Mouse (Mus musculus) heart, postnatal 0 days (tissue): ENCODE data around the gene 1700017B05Rik.

Experiments used
- CTCF ChIP-seq: IDR thresholded peaks from 2 replicates; pipeline ENCODE4 v1.5.1; 2016; ENCODE audit warnings: antibody characterized with exemption, control low read depth, low read depth
- EP300 ChIP-seq: IDR thresholded peaks from 2 replicates; pipeline ENCODE4 v1.6.1; 2016; ENCODE audit warnings: antibody characterized with exemption, low read depth

DNA sequence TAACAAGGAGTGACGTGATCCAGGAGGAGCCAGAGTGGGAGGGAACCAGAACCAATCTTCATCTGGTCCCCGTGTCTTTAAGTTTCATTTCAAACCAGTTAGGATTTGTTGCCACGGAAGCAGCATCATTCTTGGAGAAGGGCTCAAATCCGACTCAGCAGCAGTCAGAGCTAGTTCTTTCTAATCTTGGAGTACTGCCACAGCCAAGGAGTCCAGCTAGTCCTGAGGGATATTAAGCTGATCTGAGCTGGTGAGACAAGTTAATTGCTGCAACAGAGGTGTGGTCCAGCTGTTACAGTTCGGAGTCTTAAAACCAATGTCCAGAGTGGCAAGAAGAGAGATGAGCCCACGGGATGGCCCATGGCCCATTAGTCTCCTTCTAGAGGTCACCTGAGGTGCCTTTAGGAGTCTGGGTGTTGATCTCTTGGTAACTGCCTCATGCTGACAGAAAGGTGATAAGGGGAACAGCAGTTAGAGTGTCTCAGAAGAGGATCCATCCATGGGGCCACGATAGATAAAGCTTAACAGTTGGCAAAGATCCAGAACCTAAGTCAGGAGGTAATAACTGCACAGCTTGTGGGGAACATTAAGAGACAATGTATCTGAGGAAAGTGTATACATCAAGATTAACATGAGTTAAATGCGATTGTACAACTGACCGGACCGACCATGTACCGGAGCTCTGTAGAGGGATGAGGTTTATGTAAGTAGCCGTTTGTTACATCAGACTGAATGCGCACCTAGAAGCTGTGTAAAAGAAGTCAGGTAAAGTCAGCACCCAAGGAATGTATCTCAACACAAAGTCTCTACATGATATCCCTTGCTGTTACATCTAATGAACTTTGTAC lies 36.4 kb downstream of the 1700017B05Rik start:
- TF ChIP-seq EP300 (no peak), CTCF (no peak)
